Mouse (Mus musculus) MEL (cell line): ENCODE data around the gene Olfr153.

ENCODE experiments used
- CTCF ChIP-seq, 3 experiments: IDR thresholded peaks in 2 of 3; conservative IDR thresholded peaks in 1 of 3; 2 replicates each; pipeline ENCODE4 v1.5.1; 2011 to 2012; ENCODE audit warnings: low read length in 3 of 3, low read depth in 2 of 3, mild to moderate bottlenecking in 2 of 3, improper control_type of control experiment in 1 of 3, inconsistent platforms in 1 of 3, mixed read lengths in 1 of 3, moderate library complexity in 1 of 3; ENCODE audit not compliant: control insufficient read depth in 1 of 3, insufficient read depth in 1 of 3, poor library complexity in 1 of 3, severe bottlenecking in 1 of 3
- EP300 ChIP-seq, 2 experiments: IDR thresholded peaks; 2 replicates each; pipeline ENCODE4 v1.6.1; 2011; ENCODE audit warnings: improper control_type of control experiment in 2 of 2, low read length in 2 of 2, low read depth in 1 of 2, mild to moderate bottlenecking in 1 of 2
- MYB ChIP-seq: IDR thresholded peaks from 2 replicates; pipeline ENCODE4 v1.6.1; 2011; ENCODE audit warnings: mild to moderate bottlenecking, low read depth, low read length, improper control_type of control experiment
- NELFE ChIP-seq: IDR thresholded peaks from 2 replicates; pipeline ENCODE4 v1.6.1; 2011; ENCODE audit warnings: low read depth, low read length, improper control_type of control experiment
- POLR2A ChIP-seq, 2 experiments: IDR thresholded peaks; 2 replicates each; pipeline ENCODE4 v1.6.1; 2011 to 2012; ENCODE audit warnings: low read length in 2 of 2, mild to moderate bottlenecking in 2 of 2, control low read depth in 1 of 2, improper control_type of control experiment in 1 of 2, low read depth in 1 of 2, moderate library complexity in 1 of 2; ENCODE audit not compliant: control insufficient read depth in 1 of 2, insufficient read depth in 1 of 2, poor library complexity in 1 of 2
- RAD21 ChIP-seq: IDR thresholded peaks from 2 replicates; pipeline ENCODE4 v1.6.1; 2011; ENCODE audit warnings: mild to moderate bottlenecking, low read depth, low read length, improper control_type of control experiment
- RCOR1 ChIP-seq: IDR thresholded peaks from 2 replicates; pipeline ENCODE4 v1.6.1; 2012; ENCODE audit warnings: low read depth, mild to moderate bottlenecking, inconsistent platforms, low read length, improper control_type of control experiment
- USF1 ChIP-seq: IDR thresholded peaks from 2 replicates; pipeline ENCODE4 v1.6.1; 2014; ENCODE audit warnings: low read depth, mild to moderate bottlenecking, inconsistent platforms, low read length, improper control_type of control experiment, moderate library complexity
- ZC3H11A ChIP-seq: IDR thresholded peaks from 2 replicates; pipeline ENCODE4 v1.6.1; 2012; ENCODE audit warnings: low read depth, mild to moderate bottlenecking, inconsistent platforms, low read length, improper control_type of control experiment

DNA sequence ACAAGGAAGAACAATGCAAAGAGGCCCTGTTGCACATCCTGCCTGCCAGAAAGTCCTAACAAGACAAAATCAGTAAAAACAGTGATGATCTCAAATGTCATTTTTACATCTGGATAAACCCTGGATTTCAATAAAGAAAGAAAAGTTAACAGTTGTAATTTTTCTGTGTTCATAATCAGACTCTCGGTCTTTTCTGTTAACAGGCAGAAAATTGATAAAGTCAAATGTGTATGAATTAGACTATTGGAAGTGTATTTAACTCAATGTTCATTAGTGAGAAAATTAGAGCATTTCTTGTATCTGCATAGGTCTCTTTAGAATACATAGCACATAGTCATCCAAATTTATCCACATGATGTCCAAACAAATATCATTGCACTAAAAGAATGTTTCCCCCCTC lies 13.8 kb downstream of the Olfr153 start, which contains the start of gene Olfr1128:
- TF ChIP-seq POLR2A (IDR thresholded peaks at IDR 0.05; ENCODE audit: control insufficient read depth in 1 of 2, insufficient read depth in 1 of 2, low read depth in 1 of 2, low read length in 2 of 2, poor library complexity in 1 of 2), result no peak
- TF ChIP-seq CTCF (IDR thresholded peaks at IDR 0.05 in 2 of 3, conservative IDR thresholded peaks at IDR 0.05 in 1 of 3; ENCODE audit: control insufficient read depth in 1 of 3, insufficient read depth in 1 of 3, low read depth in 2 of 3, low read length in 3 of 3, poor library complexity in 1 of 3, severe bottlenecking in 1 of 3), result no peak
- TF ChIP-seq MYB, result no peak
- TF ChIP-seq RCOR1, result no peak
- TF ChIP-seq EP300 (IDR thresholded peaks at IDR 0.05; ENCODE audit: low read depth in 1 of 2, low read length in 2 of 2), result no peak
- no peak for TF ChIP-seq RAD21
- TF ChIP-seq USF1, result no peak
- TF ChIP-seq NELFE, result no peak
- TF ChIP-seq ZC3H11A, result no peak
